Mouse (Mus musculus): Measurements from ENCODE around the gene Rbm39.

DNA sequence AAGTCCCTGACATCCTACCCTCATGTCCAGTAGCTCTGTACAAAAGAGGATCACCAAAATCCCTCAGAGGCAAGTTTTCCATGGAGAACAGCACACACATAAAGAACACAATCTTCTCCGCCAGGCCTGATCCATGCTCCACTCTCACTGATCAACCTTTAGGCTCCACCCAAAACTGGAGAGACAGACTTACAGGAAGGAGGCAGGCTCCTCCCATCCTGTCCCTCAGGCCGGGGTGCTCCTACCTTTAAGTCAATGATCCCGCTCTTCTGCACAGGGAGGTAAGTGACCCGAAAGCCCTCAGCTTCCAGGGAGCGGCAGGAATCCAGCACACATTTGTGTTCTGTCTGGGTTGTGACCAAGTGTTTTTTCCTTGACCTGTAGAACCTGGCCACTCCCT is 45.9 kb downstream of the Rbm39 start:
- no peak for TF ChIP-seq CTCF (IDR thresholded peaks at IDR 0.05; ENCODE audit: low read depth, low read length)
- no peak for TF ChIP-seq GATA1 (IDR thresholded peaks at IDR 0.05; ENCODE audit: borderline replicate concordance, low read length)

Measured in G1E (cell line).